Mouse (Mus musculus) cerebellum, adult 9-11 months (tissue): ENCODE measurements at regions not wholly inside any gene's neighbourhood (a gene's known extent, or its start where the extent isn't known, plus 50 kb on each side); places are given as distances from the start of the nearest gene placed in this dataset.

Source experiments
- DNase-seq: peaks from one replicate; pipeline ENCODE4 v3.0.0; 2022

- no peak for DNase-seq
These were observed 223.0 kb downstream of the Opa1 start for GRCm38 (mm10) chr16:29802085-29802484.

DNA sequence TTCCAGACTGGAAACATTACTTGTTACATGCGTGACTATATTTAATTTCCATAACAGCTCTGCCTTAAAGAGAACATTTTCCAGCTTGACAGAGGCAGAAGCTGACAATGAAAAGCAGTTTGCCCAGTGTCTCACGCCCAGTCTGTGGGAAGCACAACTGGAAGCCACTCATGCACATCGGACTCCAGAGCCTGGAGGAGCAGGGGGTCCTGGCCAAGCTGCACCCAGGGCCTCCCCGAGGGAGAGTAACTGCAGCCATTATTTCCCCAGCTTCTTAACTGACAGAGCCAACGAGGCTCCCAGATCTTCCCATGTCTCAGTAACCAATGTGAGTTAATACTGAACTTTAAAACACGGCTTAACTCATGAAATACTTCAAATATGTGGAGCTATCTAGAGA lies 223.5 kb downstream of the Opa1 start:
- DNase-seq = no peak

DNA sequence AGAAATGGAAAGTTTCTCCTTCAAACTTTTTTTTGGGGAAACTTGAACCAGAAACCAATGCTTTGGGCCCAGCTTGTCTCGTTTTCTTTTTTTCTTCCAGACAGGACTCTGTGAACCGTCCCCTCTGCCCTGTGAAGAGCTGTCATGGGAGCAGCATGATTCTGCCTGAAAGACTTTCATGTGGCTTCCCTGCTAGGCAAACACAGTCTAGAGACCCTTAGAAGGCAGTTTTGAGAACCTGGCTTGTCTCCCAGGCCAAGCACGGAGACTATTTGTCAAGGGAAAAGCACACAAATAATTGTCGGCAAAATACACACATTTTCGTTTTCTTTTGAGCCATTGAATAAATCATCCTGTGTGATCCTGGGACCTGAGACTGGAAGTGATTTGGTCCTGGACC lies 228.7 kb downstream of the Opa1 start:
- no peak for DNase-seq

GRCm38 (mm10) chr16:29808851-29809250 lies 229.7 kb downstream of the Opa1 start:
- no peak for DNase-seq

GRCm38 (mm10) chr16:29813411-29814038 lies 234.4 kb downstream of the Opa1 start:
- DNase-seq = peak; percentile 50

DNA sequence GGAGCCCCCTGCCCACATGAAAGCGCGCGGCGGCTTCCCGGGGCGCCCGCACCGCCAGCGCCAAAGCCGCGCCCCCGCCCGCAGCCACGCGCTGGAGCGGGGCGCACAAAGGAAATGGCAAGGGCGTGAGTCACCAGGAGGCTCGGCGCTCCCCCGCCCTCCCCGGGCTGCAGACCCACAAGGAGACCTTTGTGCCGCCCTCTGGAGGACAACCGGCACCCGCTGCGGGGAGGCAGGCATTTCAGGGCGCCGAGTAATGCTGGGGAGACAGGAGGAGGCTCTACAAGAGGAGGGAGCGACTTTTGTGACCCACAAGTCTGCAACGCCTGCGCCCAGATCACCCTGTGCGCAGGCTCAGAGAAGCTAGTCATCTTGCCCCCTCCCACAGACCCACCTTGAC lies 234.9 kb downstream of the Opa1 start:
- DNase-seq = peak; percentile 61

- no peak for DNase-seq
These were observed 235.5 kb downstream of the Opa1 start for GRCm38 (mm10) chr16:29814655-29815054.

- DNase-seq = no peak
These were observed 236.1 kb downstream of the Opa1 start for GRCm38 (mm10) chr16:29815200-29815599.

- no peak for DNase-seq
These were observed 236.7 kb downstream of the Opa1 start for GRCm38 (mm10) chr16:29815632-29816337.

DNA sequence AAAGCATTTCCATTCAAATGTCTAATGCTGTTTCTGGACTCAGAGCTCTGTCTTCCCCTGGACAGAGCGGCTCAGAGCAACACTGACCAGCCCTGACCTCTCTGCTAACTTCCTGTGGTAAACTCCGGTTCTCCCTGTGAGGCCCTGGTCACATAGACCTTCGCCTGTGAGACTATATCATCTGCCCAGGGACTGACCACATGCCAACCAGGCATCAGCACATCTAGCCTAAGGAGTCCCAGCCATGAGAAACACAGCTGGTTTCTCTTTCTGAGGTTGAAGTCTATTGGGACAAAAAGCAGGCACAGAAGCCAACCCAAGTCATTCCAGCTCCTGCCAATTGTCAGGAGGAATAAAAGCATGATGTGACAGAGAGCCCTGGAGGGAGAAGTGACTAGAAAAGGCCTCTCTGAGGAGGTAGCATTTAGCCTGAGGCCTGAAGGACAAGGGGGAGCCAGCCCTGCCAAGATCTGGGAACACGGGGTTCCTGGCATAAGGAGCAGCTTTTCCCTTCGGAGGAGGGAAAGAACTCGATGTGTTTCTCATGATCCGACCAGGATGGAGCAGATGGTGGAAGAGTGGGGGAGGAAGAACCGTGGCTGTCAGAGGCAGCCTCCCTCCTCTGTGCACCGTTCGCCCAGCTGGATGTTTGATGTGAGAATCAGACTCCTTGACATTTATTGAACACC lies 237.7 kb downstream of the Opa1 start:
- DNase-seq = peak; percentile 77

GRCm38 (mm10) chr16:29818807-29819440 lies 239.8 kb downstream of the Opa1 start:
- DNase-seq = no peak

- DNase-seq = no peak
These were observed 241.6 kb downstream of the Opa1 start for GRCm38 (mm10) chr16:29820704-29821103.

DNA sequence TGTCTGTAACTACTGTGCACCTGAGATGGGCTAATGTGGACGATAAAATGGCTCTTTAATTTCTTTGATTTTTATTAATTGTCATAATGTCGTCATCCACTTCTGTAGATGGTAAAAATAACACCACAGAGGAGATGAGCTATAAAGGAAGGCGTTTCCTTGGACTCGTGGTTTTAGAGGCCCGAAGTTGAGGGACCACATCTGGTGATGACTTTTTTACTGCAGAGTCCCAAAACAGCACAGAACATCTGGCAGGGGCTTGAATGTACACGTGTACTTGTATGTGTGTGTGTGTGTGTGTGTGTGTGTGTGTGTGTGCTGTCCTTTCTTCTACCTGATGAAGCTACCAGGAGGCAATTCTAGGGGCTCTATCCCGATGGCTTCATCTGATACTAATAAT lies 242.1 kb upstream of the Hes1 start:
- DNase-seq = no peak

DNA sequence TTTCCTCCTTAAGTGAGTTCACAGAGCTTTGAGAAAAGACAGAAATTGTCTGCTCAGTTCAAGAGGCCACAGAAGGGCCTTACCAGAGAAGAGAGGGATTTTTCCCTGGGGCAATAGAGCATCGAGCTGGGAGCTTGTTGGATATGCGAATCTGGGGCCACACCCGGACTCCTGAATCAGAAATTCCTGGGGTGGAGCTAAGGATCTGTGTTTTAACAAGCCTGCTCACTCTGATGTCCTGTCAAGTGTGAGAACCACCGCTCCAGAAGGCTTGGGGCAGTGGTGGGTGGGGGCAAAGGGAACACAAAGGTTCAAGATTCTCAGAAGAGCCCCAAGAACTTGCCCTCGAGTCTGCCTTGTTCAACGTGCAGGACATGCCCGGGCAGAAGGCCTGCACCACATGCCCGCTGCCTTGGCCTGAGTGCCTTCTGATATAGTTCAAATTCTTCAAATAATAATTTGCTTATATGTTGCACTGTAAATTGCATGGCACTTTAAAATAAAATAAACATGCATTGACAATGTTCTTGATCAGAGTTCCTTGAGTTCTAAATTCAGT lies 241.3 kb upstream of the Hes1 start:
- no peak for DNase-seq

GRCm38 (mm10) chr16:29826927-29827326 lies 237.3 kb upstream of the Hes1 start:
- peak; percentile 57 for DNase-seq

GRCm38 (mm10) chr16:29827776-29828175 lies 236.4 kb upstream of the Hes1 start:
- no peak for DNase-seq

DNA sequence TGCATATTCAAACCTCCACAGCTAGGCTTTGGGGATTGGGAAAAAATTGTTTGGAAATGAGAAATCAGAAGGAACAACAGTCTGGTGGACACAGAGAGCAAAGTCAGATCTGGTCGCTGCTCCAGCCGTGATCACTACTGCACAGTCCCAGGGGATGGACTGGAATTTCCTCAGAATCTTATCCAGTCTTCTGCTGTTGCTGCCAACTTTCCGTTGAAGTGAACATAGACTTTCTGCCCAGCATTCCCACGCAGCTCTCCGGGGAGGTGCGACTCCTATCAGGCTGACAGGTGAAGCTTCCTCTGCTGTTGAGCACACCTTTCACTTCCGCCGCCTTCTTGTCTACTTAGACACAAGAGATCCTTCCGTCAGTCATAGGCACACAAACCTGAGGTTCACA lies 234.7 kb upstream of the Hes1 start:
- no peak for DNase-seq

GRCm38 (mm10) chr16:29830101-29830500 lies 234.1 kb upstream of the Hes1 start:
- DNase-seq = peak; percentile 54

GRCm38 (mm10) chr16:29833298-29833697 lies 230.9 kb upstream of the Hes1 start:
- DNase-seq = no peak

DNA sequence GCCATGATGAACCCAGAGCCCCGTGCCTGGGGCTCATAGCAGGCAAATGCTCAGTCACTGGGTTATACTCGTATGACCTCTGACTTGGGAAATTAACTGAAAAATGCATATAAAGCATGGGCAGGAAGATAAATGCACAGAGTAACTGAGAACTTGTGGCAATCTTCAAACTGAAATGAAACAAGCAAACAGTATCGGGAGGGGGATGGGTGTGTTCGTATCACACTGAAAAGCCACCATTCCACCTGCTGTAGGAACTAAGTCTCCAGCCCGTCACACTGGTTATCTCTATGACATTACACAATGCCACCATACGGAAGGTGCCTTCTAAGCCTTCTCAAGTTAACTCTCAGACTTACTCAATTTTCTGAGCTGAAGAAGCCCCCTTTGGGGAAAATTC lies 230.3 kb upstream of the Hes1 start:
- DNase-seq = no peak

GRCm38 (mm10) chr16:29834669-29835068 lies 229.5 kb upstream of the Hes1 start:
- DNase-seq = no peak

DNA sequence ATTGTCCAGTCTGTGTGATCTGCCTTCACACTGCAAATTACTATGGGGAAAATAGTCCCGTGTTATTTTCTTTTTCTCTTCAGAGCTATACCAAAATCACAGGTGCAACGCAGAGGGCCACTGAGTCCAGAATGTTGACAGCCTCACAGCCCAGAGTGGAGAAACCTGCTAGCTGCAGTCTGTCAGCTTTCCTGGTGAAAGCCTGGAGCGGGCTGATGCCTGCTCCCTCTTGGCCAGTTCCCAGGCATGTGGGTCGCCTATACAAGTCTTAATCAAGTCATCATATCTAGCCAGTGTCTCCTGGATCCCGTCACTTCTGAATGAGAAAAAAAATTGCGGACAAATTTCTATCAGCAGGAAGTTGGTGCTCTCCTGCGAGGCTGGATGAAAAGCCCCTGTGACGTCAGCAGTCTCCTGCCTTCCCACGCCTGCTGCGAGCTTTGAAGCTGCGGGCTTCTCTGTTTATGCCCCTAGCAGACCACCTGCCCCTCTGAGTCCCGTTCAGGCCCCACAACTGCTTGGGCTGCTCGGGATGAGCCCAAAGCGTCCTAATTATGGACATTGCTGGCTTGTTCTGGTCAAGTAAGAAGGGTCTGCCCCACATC lies 227.1 kb upstream of the Hes1 start:
- DNase-seq = no peak

DNA sequence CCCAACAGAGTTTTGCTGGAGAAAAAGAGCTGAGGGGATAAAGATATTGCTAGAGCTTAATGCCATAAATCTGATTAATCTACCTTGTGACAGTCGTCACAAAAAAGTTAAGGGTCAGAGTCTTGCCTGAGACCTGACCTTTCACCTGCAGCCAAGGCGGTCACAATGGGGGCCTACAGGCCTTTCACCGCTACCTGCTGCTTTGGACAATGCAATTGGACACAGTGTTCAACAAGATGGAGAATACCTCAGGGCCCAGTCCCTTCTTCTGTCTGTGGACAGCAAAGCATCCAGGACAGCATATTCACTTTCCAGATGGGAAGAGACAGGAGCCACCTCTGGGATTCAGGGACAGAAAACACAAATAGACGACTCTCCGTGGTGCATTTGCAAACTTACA lies 226.3 kb upstream of the Hes1 start:
- no peak for DNase-seq
